Mouse (Mus musculus): ENCODE measurements around the gene Tshz2. TPM values are rescaled to one million over a fixed set of nuclear protein-coding genes. Genes with fewer than 3 reads are reported as not detected.

Gene Tshz2
- polyA plus RNA-seq (2014; fragmentation: Illumina TruSeq; extraction: RNeasy Lipid Tissue Mini Kit (QIAGEN cat#74804); ENCODE audit: low read depth, low replicate concordance): 54.6 TPM

GRCm38 (mm10) chr2:169632338-169633151 lies at the start of gene Tshz2:
Tshz2 (plus strand) TSS chr2:169633013.

DNA sequence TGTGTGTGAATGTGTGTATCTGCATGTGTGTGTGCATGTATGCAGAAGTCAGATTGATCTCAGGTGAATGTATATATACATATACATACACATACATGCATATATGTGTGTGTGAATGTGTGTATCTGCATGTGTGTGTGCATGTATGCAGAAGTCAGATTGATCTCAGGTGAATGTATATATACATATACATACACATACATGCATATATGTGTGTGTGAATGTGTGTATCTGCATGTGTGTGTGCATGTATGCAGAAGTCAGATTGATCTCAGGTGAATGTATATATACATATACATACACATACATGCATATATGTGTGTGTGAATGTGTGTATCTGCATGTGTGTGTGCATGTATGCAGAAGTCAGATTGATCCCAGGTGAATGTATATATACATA lies 45.2 kb upstream of the Tshz2 start, which contains the start of gene Gm11011:
Gm11011 (minus strand) TSS at position 101 of the 400 bp plus-strand sequence.

Other genes starting within 250 kb of the Tshz2 start
- gene Gm11011, start 45.3 kb upstream of the Tshz2 start, polyA plus RNA-seq (2014; fragmentation: Illumina TruSeq; extraction: RNeasy Lipid Tissue Mini Kit (QIAGEN cat#74804); ENCODE audit: low read depth, low replicate concordance): not detected